Mouse (Mus musculus) ES-Bruce4 (cell line): ENCODE measurements at regions not wholly inside any gene's neighbourhood (a gene's known extent, or its start where the extent isn't known, plus 50 kb on each side); places are given as distances from the start of the nearest gene placed in this dataset.

ENCODE experiments used
- CTCF ChIP-seq: IDR thresholded peaks from one replicate; pipeline ENCODE4 v1.8.1; 2011; ENCODE audit warnings: low read depth, low read length
- EP300 ChIP-seq: IDR thresholded peaks from 2 replicates; pipeline ENCODE4 v1.6.1; 2011; ENCODE audit warnings: low read depth, low read length; ENCODE audit not compliant: insufficient read depth
- POLR2A ChIP-seq: IDR thresholded peaks from one replicate; pipeline ENCODE4 v1.8.1; 2011; ENCODE audit warnings: low read length; ENCODE audit not compliant: insufficient read depth

GRCm38 (mm10) chrX:15322958-15323357 lies 1112.0 kb downstream of the H2al1n start:
- TF ChIP-seq CTCF (no peak), EP300 (no peak), POLR2A (no peak)
